Mouse (Mus musculus) heart, embryonic 10.5 days (tissue): ENCODE results near the gene Psmb1. TPM values are rescaled to one million over a fixed set of nuclear protein-coding genes. Genes with fewer than 3 reads are reported as not detected.
A peak's percentile ranks its signal among the peaks of the same experiment; 100 is the strongest.
"Not testable (repeated sequence)": the region's sequence is repeated elsewhere in the genome, so short reads cannot be mapped to it uniquely, and the experiment has no call there.

Experiments used
- DNase-seq: peaks from one replicate; pipeline ENCODE4 v3.0.0-alpha.2; 2017; ENCODE audit warnings: low spot score
- H3K27ac ChIP-seq: fragments of 300-500 bp; sonication (generic); 2 replicates; pipeline ENCODE4 v1.5.1; 2016; ENCODE audit warnings: mild to moderate bottlenecking
- H3K27me3 ChIP-seq: fragments of 300-500 bp; sonication (generic); 2 replicates; pipeline ENCODE4 v1.6.1; 2016; ENCODE audit warnings: mild to moderate bottlenecking; ENCODE audit not compliant: poor library complexity, insufficient read depth, severe bottlenecking
- H3K36me3 ChIP-seq: fragments of 300-500 bp; sonication (generic); 2 replicates; pipeline ENCODE4 v1.6.1; 2016; ENCODE audit warnings: mild to moderate bottlenecking, moderate library complexity
- H3K4me1 ChIP-seq: fragments of 300-500 bp; sonication (generic); 2 replicates; pipeline ENCODE4 v1.6.1; 2016; ENCODE audit warnings: mild to moderate bottlenecking
- H3K4me3 ChIP-seq: fragments of 300-500 bp; sonication (generic); 2 replicates; pipeline ENCODE4 v1.5.1; 2016; ENCODE audit warnings: mild to moderate bottlenecking, moderate library complexity
- H3K9me3 ChIP-seq: fragments of 300-500 bp; sonication (generic); 2 replicates; pipeline ENCODE4 v1.6.1; 2016; ENCODE audit warnings: mild to moderate bottlenecking, moderate library complexity
- WGBS: fragments of 180-500 bp; shearing (Covaris S2); methylation state at CpG from one replicate; pipeline ENCODE4 v1.1.7; 2016; 5-methylcytosine and 5-hydroxymethylcytosine counted together
- polyA plus RNA-seq: library from polyadenylated mRNA; unstranded; fragments of >200 nt; fragmentation: Nextera tagmentation; extraction: Ambion mirVana; gene quantifications from 2 replicates; pipeline ENCODE4 v1.2.1, GENCODE M21; 2016

The Psmb1 gene
- polyA plus RNA-seq, result 257 and 267 TPM in 2 replicates

GRCm38 (mm10) chr17:15499656-15500394 is at the start of gene Psmb1, which contains the start of gene Tbp:
Gene Psmb1 (minus strand): TSS chr17:15499751.
Gene Tbp (plus strand): TSS chr17:15499888.
- H3K27me3 ChIP-seq, result no peaks in the 10 kb centered on the region
- under 1% methylated on average over 63 of the region's 63 CpGs for WGBS
- peaks cover 26% of the 10 kb centered on the region for H3K36me3 ChIP-seq
- H3K9me3 ChIP-seq, result no peaks in the 10 kb centered on the region
- H3K4me1 ChIP-seq, result peaks cover 26% of the 10 kb centered on the region
- DNase-seq, result peak; percentile 99
- H3K27ac ChIP-seq, result peak within 1 kb of the TSS; percentile 95
- peak within 1 kb of the TSS; percentile 82 for H3K4me3 ChIP-seq

GRCm38 (mm10) chr17:15546440-15546839 is 46.9 kb upstream of the Psmb1 start:
- DNase-seq, result no peak
- Histone ChIP-seq H3K36me3 (no peaks in the 10 kb centered on the region), H3K4me1 (no peaks in the 10 kb centered on the region), H3K9me3 (0 out of 2 replicates have a peak, but pooled peaks cover 5% of the 10 kb centered on the region), H3K4me3 (no peak overlapping the region), H3K27ac (no peak overlapping the region), H3K27me3 (peaks cover 6% of the 10 kb centered on the region; the same call in 1 of the 2 replicates)
- WGBS, result 69% methylated on average over 4 of the region's 4 CpGs

GRCm38 (mm10) chr17:15543868-15544267 is 44.3 kb upstream of the Psmb1 start:
- not testable (repeated sequence) for H3K9me3 ChIP-seq, DNase-seq, H3K4me3 ChIP-seq, H3K27ac ChIP-seq, H3K4me1 ChIP-seq, H3K36me3 ChIP-seq, H3K27me3 ChIP-seq
- 57% methylated on average over 4 of the region's 4 CpGs for WGBS

DNA sequence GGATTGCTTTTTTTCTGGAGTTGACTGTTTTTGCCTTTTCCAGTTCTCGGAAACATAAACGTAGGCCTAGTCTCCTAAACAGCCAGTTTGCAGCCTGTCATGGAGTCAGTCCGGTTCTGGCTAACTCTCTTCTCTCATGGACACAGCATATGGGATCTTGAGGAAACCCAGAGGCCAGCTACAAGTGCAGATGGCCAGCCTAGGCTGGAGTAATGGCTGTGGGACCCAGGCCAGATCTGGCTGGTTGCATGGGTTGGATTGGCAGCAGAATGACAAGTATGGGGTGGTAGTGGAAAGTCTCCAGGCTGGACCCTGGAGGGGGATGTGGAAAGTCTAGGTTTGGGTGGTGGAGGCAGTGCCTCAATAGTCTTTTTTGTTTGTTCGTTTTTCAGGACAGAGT is 40.8 kb upstream of the Psmb1 start:
- peaks cover 22% of the 10 kb centered on the region for H3K27me3 ChIP-seq
- 0 out of 2 replicates have a peak, but pooled peaks cover 3% of the 10 kb centered on the region for H3K9me3 ChIP-seq
- no peaks in the 10 kb centered on the region for H3K36me3 ChIP-seq
- 0 out of 2 replicates have a peak, but pooled peaks cover 3% of the 10 kb centered on the region for H3K4me1 ChIP-seq
- H3K27ac ChIP-seq, result no peak overlapping the region
- no peak overlapping the region for H3K4me3 ChIP-seq
- no peak for DNase-seq
- WGBS, result 62% methylated on average over 4 of the region's 4 CpGs

DNA sequence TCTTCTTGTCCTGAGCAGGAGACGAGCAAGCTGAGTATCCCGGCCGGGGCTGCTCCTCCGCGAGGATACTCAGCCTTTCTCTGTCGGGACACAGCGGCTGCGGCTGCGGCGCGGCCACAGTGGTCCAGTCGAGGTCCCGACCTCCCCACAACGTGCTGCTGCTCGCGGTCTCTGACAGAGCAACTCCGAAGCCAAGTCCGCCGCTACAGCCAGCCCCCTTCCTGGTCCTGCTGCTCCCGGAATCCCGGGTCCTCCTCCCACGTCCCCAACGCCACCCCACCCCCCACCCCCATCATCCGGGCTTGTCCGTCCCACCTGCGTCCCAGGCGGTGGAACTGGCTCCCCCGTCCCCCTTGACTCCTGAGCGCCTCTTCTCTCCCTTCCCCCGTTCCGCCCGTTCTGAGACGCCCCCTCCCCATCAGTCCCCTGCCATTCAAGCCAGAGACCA is 36.9 kb upstream of the Psmb1 start:
- Histone ChIP-seq H3K36me3 (no peaks in the 10 kb centered on the region), H3K27ac (peak overlapping the region; percentile 30; the same call in 1 of the 2 replicates), H3K4me1 (0 out of 2 replicates have a peak, but pooled peaks cover 3% of the 10 kb centered on the region), H3K4me3 (peak overlapping the region; percentile 57), H3K27me3 (peaks cover 29% of the 10 kb centered on the region), H3K9me3 (no peaks in the 10 kb centered on the region)
- WGBS, result under 1% methylated on average over 32 of the region's 33 CpGs
- DNase-seq, result peak; percentile 74

DNA sequence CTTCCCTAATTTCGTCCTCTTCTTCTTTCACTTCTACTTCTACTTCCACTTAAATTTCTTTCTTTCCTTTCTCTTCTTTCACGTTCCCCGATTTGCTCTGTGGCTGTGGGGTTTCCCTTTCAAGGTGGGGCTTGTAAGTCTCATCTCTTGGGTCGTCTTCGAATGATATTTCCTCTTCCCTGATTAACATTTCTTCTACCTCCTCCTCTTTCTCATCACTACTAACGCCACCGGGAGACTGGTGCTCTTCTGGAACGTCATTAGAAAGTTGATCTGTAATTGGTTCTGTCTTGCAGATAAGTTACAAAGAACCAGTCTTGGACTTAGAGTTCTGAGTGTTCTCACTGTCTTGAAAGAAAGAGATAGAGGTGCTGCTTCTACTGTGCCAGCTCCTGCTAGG is 36.4 kb upstream of the Psmb1 start:
- H3K36me3 ChIP-seq, result no peaks in the 10 kb centered on the region
- peak overlapping the region; percentile 57 for H3K4me3 ChIP-seq
- no peak overlapping the region for H3K27ac ChIP-seq
- WGBS, result 15% methylated on average over 8 of the region's 8 CpGs
- peaks cover 29% of the 10 kb centered on the region for H3K27me3 ChIP-seq
- H3K9me3 ChIP-seq, result no peaks in the 10 kb centered on the region
- H3K4me1 ChIP-seq, result 0 out of 2 replicates have a peak, but pooled peaks cover 3% of the 10 kb centered on the region
- DNase-seq, result no peak

GRCm38 (mm10) chr17:15535162-15535800 is 35.7 kb upstream of the Psmb1 start:
- no peak for DNase-seq
- Histone ChIP-seq H3K27ac (no peak overlapping the region), H3K27me3 (peaks cover 29% of the 10 kb centered on the region), H3K36me3 (no peaks in the 10 kb centered on the region), H3K4me3 (no peak overlapping the region), H3K4me1 (0 out of 2 replicates have a peak, but pooled peaks cover 3% of the 10 kb centered on the region), H3K9me3 (no peaks in the 10 kb centered on the region)
- WGBS, result 55% methylated on average over 11 of the region's 11 CpGs

GRCm38 (mm10) chr17:15530141-15530540 is 30.6 kb upstream of the Psmb1 start:
- DNase-seq, result peak; percentile 76
- no peak overlapping the region for H3K4me3 ChIP-seq
- 6% methylated on average over 5 of the region's 5 CpGs for WGBS
- H3K27me3 ChIP-seq, result peaks cover 5% of the 10 kb centered on the region
- H3K36me3 ChIP-seq, result peaks cover 4% of the 10 kb centered on the region
- peaks cover 10% of the 10 kb centered on the region for H3K4me1 ChIP-seq
- H3K27ac ChIP-seq, result no peak overlapping the region
- H3K9me3 ChIP-seq, result no peaks in the 10 kb centered on the region

DNA sequence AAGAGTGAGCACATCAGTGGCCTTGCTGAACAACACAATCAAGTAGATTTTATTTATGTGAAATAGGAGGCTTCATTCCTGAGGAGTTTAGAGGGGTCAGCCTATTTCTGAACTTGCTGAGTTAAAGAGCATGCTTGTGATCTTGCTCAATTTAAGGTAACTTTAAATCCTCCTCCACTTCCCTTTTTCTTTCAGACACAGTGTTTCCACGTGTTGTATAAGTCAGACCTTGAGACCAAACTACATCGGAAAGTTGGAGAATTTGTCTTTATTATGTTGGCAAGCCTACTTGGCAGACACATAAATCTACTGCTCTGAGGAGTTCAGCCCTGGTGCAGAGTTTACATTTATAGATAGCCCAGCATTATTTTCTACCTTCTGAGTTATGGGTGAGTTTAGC is 29.3 kb upstream of the Psmb1 start:
- H3K27ac ChIP-seq, result no peak overlapping the region
- no peak for DNase-seq
- WGBS, result 83% methylated on average over 2 of the region's 2 CpGs
- H3K9me3 ChIP-seq, result no peaks in the 10 kb centered on the region
- no peaks in the 10 kb centered on the region for H3K27me3 ChIP-seq
- peaks cover 17% of the 10 kb centered on the region for H3K36me3 ChIP-seq
- peaks cover 10% of the 10 kb centered on the region for H3K4me1 ChIP-seq
- H3K4me3 ChIP-seq, result no peak overlapping the region

DNA sequence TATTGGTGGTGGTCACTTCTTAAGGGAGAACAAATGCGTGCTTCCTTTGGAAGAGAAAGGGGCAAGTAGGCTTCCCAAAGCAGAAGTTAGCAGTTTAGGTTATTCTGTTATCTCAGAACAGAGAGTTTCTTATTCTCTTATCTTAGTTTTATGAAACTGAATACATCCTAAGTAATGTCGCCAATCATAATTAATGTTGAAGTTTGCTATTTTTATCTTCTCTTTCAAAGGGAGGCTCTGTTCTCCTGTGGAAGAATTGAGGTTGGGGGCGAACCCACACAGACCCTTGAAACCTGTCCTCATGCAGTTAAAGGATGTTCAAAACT is 28.2 kb upstream of the Psmb1 start:
- Histone ChIP-seq H3K4me3 (peak overlapping the region; percentile 91), H3K27ac (peak overlapping the region; percentile 91), H3K36me3 (peaks cover 26% of the 10 kb centered on the region), H3K4me1 (peaks cover 10% of the 10 kb centered on the region), H3K27me3 (no peaks in the 10 kb centered on the region), H3K9me3 (no peaks in the 10 kb centered on the region)
- WGBS, result 53% methylated on average over 3 of the region's 3 CpGs
- no peak for DNase-seq

DNA sequence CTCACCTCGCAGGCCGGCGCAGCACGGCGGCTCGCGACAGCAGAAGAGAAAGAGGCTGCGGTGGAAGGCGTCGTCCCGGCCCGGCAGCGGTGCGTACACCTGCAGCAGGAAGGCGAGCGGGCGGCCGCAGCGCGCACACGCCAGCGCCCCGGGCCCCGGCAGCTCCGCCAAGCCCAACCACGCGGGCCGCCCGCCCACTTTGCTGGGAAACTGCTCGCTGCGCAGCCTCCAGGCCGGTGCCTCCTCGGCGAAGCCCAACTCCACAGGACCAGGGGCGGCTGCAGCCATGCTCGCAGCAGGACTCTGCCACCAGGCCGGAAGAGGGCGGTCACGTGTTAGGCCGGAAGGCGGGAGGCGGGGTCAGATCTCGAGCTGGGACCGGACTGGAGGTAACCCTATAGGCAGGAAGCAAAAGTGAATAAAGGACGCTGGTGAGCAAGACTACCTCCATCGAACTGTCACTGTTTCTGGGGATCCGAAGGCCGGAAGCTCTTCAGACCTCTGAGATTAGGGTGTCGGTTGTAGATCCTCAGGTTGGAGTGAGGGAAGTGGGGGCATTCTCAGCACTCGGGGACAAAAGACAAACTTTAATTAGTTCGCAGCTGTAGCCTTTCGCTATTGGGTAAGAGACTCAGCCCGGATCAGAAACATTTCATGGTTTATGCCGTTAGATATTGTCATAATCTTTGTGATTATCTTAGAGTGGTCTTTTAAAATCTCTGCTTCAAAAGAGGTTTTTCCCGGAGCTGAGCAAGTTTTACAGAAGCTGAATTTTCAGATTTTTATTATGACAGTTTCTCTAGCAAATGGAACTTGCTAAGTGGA is 27.6 kb upstream of the Psmb1 start, which contains the start of gene Pdcd2:
Pdcd2 (minus strand) TSS at position 316 of the 825 bp plus-strand sequence.
- no peaks in the 10 kb centered on the region for H3K9me3 ChIP-seq
- H3K4me3 ChIP-seq, result peak within 1 kb of the TSS; percentile 91
- peak; percentile 99 for DNase-seq
- peaks cover 10% of the 10 kb centered on the region for H3K4me1 ChIP-seq
- H3K36me3 ChIP-seq, result peaks cover 32% of the 10 kb centered on the region
- H3K27me3 ChIP-seq, result no peaks in the 10 kb centered on the region
- 2% methylated on average over 55 of the region's 55 CpGs for WGBS
- peak within 1 kb of the TSS; percentile 91 for H3K27ac ChIP-seq

GRCm38 (mm10) chr17:15526304-15526703 is 26.8 kb upstream of the Psmb1 start:
- no peak for DNase-seq
- 12% methylated on average over 10 of the region's 10 CpGs for WGBS

More at GRCm38 (mm10) chr17:15526304-15526703, 26.8 kb upstream of the Psmb1 start:
- Histone ChIP-seq H3K4me1 (peaks cover 10% of the 10 kb centered on the region), H3K27ac (peak overlapping the region; percentile 91), H3K27me3 (no peaks in the 10 kb centered on the region), H3K36me3 (peaks cover 41% of the 10 kb centered on the region), H3K4me3 (peak overlapping the region; percentile 91), H3K9me3 (no peaks in the 10 kb centered on the region)
